Mouse (Mus musculus) spleen, postnatal 0 days (tissue): ENCODE data around the gene Bpnt1. TPM values are rescaled to one million over a fixed set of nuclear protein-coding genes. Genes with fewer than 3 reads are reported as not detected.

Experiments
- microRNA counts: library from miRNA; unstranded; fragments of <30 nt; microRNA quantifications from one replicate; lab custom pipeline; 2015
- polyA plus RNA-seq: library from polyadenylated mRNA; unstranded; fragments of >200 nt; fragmentation: Nextera tagmentation; extraction: Ambion mirVana; gene quantifications from 2 replicates; pipeline ENCODE4 v1.2.1, GENCODE M21; 2015

Gene Bpnt1
- 9.1 and 10.1 TPM in 2 replicates for polyA plus RNA-seq

DNA sequence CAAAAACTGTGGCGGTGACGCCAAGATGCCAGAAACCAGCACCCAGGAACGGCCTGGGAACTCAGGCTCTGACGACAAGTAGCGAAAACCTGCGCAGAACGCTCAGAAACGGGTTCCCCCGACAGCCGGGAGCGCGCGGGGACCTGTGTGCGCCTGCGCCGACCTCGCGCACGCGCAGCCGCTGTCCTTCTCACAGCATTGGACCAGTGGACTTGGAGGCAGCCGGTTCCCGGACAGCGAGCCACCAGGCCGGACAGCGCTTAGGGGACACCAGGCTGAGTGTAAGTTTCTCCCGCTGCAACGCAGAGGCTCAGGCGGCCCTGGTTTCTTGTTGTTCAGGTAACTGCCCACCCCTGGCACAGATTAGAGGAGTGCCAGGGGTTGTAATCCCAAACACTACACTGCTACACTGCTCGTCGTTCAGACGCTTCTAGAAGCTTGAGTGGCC, at the start of gene Bpnt1:
Gene Bpnt1, plus strand, starts transcription at position 167 of the 448 bp plus-strand sequence.

DNA sequence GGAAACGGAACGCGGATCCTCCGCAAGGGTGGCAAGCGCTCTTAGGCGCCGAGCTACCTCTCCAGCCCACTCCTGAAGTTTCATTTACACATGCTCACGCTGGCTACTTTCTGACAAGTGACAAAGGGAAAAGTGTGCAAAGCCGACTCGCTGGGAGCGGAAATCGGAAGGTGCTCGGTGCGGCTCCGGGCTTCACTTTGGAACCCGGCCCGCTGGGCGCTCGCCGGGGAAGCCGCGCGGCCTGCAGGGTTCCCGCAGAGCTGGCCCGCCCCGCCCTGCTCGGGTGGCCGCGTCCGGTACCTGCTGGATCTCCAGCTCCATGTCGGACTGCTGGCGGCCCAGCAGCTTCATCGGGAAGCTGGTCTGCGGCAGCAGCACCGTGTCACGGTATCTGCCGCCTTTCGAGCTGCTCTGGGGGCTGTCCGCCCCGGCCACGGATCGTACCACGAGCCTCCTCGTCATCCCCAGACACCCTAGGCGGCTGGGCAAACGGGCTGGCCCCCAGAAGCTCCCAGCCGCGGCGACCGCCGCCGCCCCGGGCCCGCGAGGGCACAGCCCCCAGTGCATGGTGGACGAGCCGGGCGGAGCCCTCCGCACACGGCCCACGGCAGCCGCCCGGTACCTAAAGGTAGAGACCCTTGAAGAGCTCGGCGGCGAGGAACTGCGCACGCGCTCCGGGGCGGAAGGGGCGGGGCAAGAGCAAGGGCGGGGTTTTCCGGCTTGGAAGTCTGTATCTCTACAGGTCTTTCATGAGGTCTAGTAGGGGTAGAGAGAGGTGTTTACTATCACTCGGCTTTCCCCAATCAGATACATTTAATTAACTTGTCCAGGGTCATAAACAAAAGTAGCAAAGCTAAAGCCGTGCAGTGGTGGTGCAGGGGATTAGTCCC, 3.0 kb upstream of the Bpnt1 start, which contains the start of gene Iars2:
Gene Iars2, minus strand, starts transcription at position 676 of the 890 bp plus-strand sequence.

DNA sequence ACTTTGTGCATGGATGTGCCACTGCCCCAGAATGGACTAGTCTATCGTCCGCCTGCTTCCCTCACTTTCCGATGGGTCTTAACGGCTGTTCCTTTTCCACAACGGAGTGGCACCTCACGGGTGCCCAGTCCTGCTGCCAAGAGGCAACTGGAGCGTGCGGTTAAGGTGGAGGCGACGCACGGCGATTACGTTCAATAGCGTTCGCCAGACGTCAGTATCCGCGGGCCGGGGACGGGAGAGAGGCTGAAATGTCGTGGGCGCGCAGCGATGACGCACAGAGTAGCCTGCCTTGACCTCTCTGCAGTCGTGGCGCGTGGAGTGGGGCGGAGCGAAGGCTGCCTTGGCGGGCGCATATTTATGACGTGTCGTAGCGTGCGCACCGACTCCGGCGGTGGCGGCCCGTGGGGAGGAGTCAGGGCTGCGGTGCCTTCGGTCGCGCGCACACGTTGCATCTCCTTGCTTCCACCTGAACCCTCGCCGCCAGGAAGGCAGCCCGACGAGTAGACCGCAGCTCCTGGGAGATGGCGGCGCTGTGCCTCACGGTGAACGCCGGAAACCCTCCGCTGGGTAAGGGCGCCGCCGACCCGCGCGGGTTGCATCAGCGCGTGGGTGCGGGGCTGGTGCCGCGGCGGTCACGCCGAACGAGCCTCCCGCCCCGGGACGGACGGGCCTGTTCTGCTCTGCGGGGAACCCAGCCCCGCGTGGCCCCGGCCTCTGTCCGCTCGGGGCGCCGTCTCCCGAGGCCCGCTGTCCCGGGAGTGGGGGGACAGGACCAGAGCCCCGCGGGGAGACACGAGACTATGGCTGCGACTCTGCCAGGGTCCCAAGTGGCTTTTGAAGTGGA, 30.9 kb downstream of the Bpnt1 start, which contains the start of gene Eprs:
Gene Eprs, plus strand, starts transcription at position 368 of the 844 bp plus-strand sequence.

MicroRNA genes within 50 kb of the gene (microRNA counts, 519-probe panel; counts per million panel counts)
- 3,854 counts per million, percentile 14 among the panel's probes with 10 or more counts for microRNA mmu-miR-194 (lab: Ali Mortazavi, UCI)

Other genes with a start within 250 kb of the Bpnt1 start
- 13.7 and 15.1 TPM in 2 replicates for gene Rab3gap2, start 128.0 kb upstream of the Bpnt1 start, polyA plus RNA-seq
- 22.9 and 24.2 TPM in 2 replicates for gene Iars2, start 2.8 kb upstream of the Bpnt1 start, polyA plus RNA-seq
- gene Eprs, start 30.9 kb downstream of the Bpnt1 start, polyA plus RNA-seq: 63.4 and 64.1 TPM in 2 replicates
- 7.4 and 8.7 TPM in 2 replicates for gene Slc30a10, start 122.7 kb downstream of the Bpnt1 start, polyA plus RNA-seq